Mouse (Mus musculus) lung, postnatal 0 days (tissue): ENCODE results near the gene Alox12.

Experiments used
- CTCF ChIP-seq: IDR thresholded peaks from 2 replicates; pipeline ENCODE4 v1.5.1; 2016; ENCODE audit warnings: antibody characterized with exemption, mild to moderate bottlenecking
- EP300 ChIP-seq: IDR thresholded peaks from 2 replicates; pipeline ENCODE4 v1.6.1; 2016; ENCODE audit warnings: antibody characterized with exemption, mild to moderate bottlenecking, control low read depth

- TF ChIP-seq CTCF: no peak
- no peak for TF ChIP-seq EP300
Observed at GRCm38 (mm10) chr11:70232546-70232945, 22.6 kb downstream of the Alox12 start.
